Mouse (Mus musculus): ENCODE data around the gene Cep112.

DNA sequence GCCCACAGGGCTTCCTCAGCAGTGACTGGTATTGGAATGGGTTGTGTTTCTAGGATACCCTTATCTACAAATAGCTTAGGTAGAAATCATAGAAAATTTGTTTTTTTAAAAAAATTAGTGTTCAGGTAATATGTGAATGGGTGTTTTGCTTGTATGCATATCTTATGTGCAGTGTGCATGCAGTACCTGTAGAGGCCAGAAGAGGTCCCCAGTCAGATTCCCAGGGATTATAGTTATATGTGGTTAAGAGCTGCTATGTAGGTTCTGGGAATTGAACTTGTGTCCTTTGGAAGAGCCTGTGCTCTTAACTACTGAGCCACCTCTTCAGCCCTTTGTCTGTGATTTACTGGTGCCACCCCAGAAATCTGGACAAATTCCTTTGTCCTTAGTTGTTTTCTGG lies 22.2 kb downstream of the Cep112 start:
- TF ChIP-seq CTCF (IDR thresholded peaks at IDR 0.05; ENCODE audit: extremely low read depth, insufficient read depth, low read length), result peak; percentile 27; the same call in 1 of the 2 replicates
- TF ChIP-seq POLR2A (IDR thresholded peaks at IDR 0.05; ENCODE audit: extremely low read depth, insufficient read depth, low read length), result no peak
